Mouse (Mus musculus) limb, embryonic 11.5 days (tissue): ENCODE measurements around the gene Cmip. TPM values are rescaled to one million over a fixed set of nuclear protein-coding genes. Genes with fewer than 3 reads are reported as not detected.

ENCODE experiments used
- ATAC-seq: fragments of 200-750 bp; cut with Nextera tagmentation; 2 replicates; pipeline ENCODE4 v1.8.0; 2017; ENCODE audit warnings: low read depth; ENCODE audit not compliant: insufficient number of reproducible peaks, low FRiP score, low TSS enrichment
- DNase-seq: peaks from one replicate; pipeline ENCODE4 v3.0.0-alpha.2; 2015; ENCODE audit warnings: low spot score
- H3K27ac ChIP-seq: fragments of 300-500 bp; sonication (generic); replicated peaks from 2 replicates; pipeline ENCODE4 v1.5.1; 2014; ENCODE audit warnings: low read depth, mild to moderate bottlenecking, low read length
- H3K27me3 ChIP-seq: fragments of 300-500 bp; sonication (generic); 2 replicates; pipeline ENCODE4 v1.6.1; 2014; ENCODE audit warnings: mild to moderate bottlenecking, low read length, mixed read lengths; ENCODE audit not compliant: control insufficient read depth, insufficient read depth
- H3K36me3 ChIP-seq: fragments of 300-500 bp; sonication (generic); 2 replicates; pipeline ENCODE4 v1.6.1; 2014; ENCODE audit warnings: mild to moderate bottlenecking, low read length, moderate library complexity, mixed read lengths; ENCODE audit not compliant: control insufficient read depth, insufficient read depth
- H3K4me1 ChIP-seq: fragments of 300-500 bp; sonication (generic); 2 replicates; pipeline ENCODE4 v1.6.1; 2014; ENCODE audit warnings: low read length, mixed read lengths; ENCODE audit not compliant: control insufficient read depth, insufficient read depth
- H3K4me2 ChIP-seq: fragments of 300-500 bp; sonication (generic); 2 replicates; pipeline ENCODE4 v1.6.1; 2014; ENCODE audit warnings: low read depth, mild to moderate bottlenecking, moderate library complexity; ENCODE audit not compliant: severe bottlenecking
- H3K4me3 ChIP-seq: fragments of 300-500 bp; sonication (generic); 2 replicates; pipeline ENCODE4 v1.5.1; 2014; ENCODE audit warnings: low read depth, low read length
- H3K9ac ChIP-seq: fragments of 300-500 bp; sonication (generic); 2 replicates; pipeline ENCODE4 v1.6.1; 2014; ENCODE audit warnings: mild to moderate bottlenecking, low read length
- H3K9me3 ChIP-seq: fragments of 300-500 bp; sonication (generic); 2 replicates; pipeline ENCODE4 v1.6.1; 2016; ENCODE audit warnings: low read length; ENCODE audit not compliant: control insufficient read depth
- WGBS: fragments of 180-500 bp; shearing (Covaris S2); extraction: QIAGEN DNeasy Blood & Tissue Kit; methylation state at CpG from one replicate; pipeline ENCODE4 v1.1.7; 2014; 5-methylcytosine and 5-hydroxymethylcytosine counted together
- polyA plus RNA-seq: library from polyadenylated mRNA; unstranded; fragments of >200 nt; fragmentation: Nextera tagmentation; extraction: Ambion mirVana; gene quantifications from 2 replicates; pipeline ENCODE4 v1.2.1, GENCODE M21; 2014

Gene Cmip
- polyA plus RNA-seq, 1 experiment from 2014 or later = 14.3 TPM

GRCm38 (mm10) chr8:117233199-117233598 is 23.7 kb upstream of the Cmip start:
- Histone ChIP-seq H3K9ac (no peak overlapping the region), H3K4me3 (no peak overlapping the region), H3K27me3 (no peaks in the 10 kb centered on the region), H3K4me1 (no peaks in the 10 kb centered on the region), H3K4me2 (no peak overlapping the region), H3K27ac (no peak overlapping the region), H3K9me3 (no peaks in the 10 kb centered on the region), H3K36me3 (no peaks in the 10 kb centered on the region)
- DNase-seq = no peak
- no peak for ATAC-seq
- 78% methylated on average over 7 of the region's 7 CpGs for WGBS

- Histone ChIP-seq H3K4me2 (no peak overlapping the region), H3K9me3 (no peaks in the 10 kb centered on the region), H3K27ac (no peak overlapping the region), H3K4me1 (no peaks in the 10 kb centered on the region), H3K4me3 (no peak overlapping the region), H3K9ac (no peak overlapping the region), H3K36me3 (no peaks in the 10 kb centered on the region), H3K27me3 (no peaks in the 10 kb centered on the region)
- 93% methylated on average over 4 of the region's 4 CpGs for WGBS
- ATAC-seq (no peak), DNase-seq (no peak)
Measured at GRCm38 (mm10) chr8:117236531-117236930, 20.3 kb upstream of the Cmip start.

- H3K4me3 ChIP-seq = no peak overlapping the region
- H3K27me3 ChIP-seq = no peaks in the 10 kb centered on the region
- ATAC-seq (no peak), DNase-seq (no peak)
- no peaks in the 10 kb centered on the region for H3K9me3 ChIP-seq
- H3K4me2 ChIP-seq = no peak overlapping the region
- H3K27ac ChIP-seq = no peak overlapping the region
- no peaks in the 10 kb centered on the region for H3K36me3 ChIP-seq
- H3K4me1 ChIP-seq = no peaks in the 10 kb centered on the region
- no peak overlapping the region for H3K9ac ChIP-seq
- WGBS = 79% methylated on average over 5 of the region's 5 CpGs
Measured at GRCm38 (mm10) chr8:117240326-117240725, 16.5 kb upstream of the Cmip start.

- no peak overlapping the region for H3K4me3 ChIP-seq
- H3K9ac ChIP-seq = no peak overlapping the region
- WGBS = 80% methylated on average over 5 of the region's 5 CpGs
- DNase-seq = no peak
- H3K27ac ChIP-seq = no peak overlapping the region
- no peak overlapping the region for H3K4me2 ChIP-seq
- H3K4me1 ChIP-seq = no peaks in the 10 kb centered on the region
- no peaks in the 10 kb centered on the region for H3K27me3 ChIP-seq
- H3K36me3 ChIP-seq = no peaks in the 10 kb centered on the region
- H3K9me3 ChIP-seq = no peaks in the 10 kb centered on the region
- no peak for ATAC-seq
Measured at GRCm38 (mm10) chr8:117240841-117241494, 15.9 kb upstream of the Cmip start.

- Histone ChIP-seq H3K4me1 (no peaks in the 10 kb centered on the region), H3K27ac (no peak overlapping the region), H3K9me3 (no peaks in the 10 kb centered on the region), H3K4me3 (no peak overlapping the region), H3K9ac (no peak overlapping the region), H3K27me3 (no peaks in the 10 kb centered on the region), H3K36me3 (no peaks in the 10 kb centered on the region), H3K4me2 (no peak overlapping the region)
- WGBS = 46% methylated on average over 3 of the region's 3 CpGs
- DNase-seq (no peak), ATAC-seq (no peak)
Measured at GRCm38 (mm10) chr8:117241848-117242247, 15.0 kb upstream of the Cmip start.

DNA sequence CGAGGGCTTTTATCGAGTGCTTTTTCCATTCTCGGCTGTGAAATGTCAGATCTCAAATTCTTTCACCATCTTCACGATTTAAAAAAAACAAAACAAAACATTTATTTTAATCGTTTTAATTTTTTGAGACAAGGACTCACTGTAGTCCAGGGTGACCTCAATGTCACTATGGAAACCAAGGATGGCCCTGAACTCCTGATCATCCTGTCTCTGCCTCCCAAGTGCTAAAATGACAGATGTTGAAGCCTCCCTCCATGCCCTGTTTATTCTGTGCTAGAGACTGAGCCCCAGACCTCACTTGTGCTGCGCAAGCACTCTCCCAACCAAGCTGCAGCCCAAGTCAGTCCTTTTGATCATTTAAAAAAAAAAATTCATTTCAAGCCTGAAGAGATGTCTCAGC is 14.6 kb upstream of the Cmip start:
- 81% methylated on average over 6 of the region's 6 CpGs for WGBS
- DNase-seq = no peak
- H3K9me3 ChIP-seq = no peaks in the 10 kb centered on the region
- H3K4me2 ChIP-seq = no peak overlapping the region
- no peak overlapping the region for H3K4me3 ChIP-seq
- H3K4me1 ChIP-seq = no peaks in the 10 kb centered on the region
- no peak overlapping the region for H3K27ac ChIP-seq
- no peak overlapping the region for H3K9ac ChIP-seq
- ATAC-seq = no peak
- no peaks in the 10 kb centered on the region for H3K36me3 ChIP-seq
- H3K27me3 ChIP-seq = no peaks in the 10 kb centered on the region

DNA sequence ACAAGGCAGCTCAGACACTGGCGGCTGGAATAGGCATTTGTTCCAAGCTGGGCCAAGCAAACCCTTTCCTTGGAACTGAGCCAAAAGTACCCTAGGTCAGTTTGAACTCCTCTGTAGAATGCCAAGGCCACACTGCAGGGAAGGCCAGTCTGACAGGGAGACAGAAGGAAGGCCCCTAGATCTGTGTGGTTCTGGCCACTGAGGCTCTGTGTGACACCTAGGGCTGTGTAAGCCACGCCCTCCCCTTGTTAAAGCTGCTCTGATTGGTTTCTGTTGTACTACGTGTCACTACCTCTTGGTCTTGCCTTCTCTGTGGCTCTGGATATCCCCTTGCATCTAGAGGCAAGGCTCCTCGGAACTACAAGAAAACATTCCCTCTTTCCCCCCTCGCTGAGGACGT is 12.3 kb upstream of the Cmip start:
- ATAC-seq (no peak), DNase-seq (no peak)
- H3K9me3 ChIP-seq = no peaks in the 10 kb centered on the region
- 42% methylated on average over 6 of the region's 6 CpGs for WGBS
- H3K4me1 ChIP-seq = no peaks in the 10 kb centered on the region
- no peak overlapping the region for H3K9ac ChIP-seq
- no peak overlapping the region for H3K4me2 ChIP-seq
- H3K4me3 ChIP-seq = no peak overlapping the region
- H3K27ac ChIP-seq = no peak overlapping the region
- no peaks in the 10 kb centered on the region for H3K36me3 ChIP-seq
- H3K27me3 ChIP-seq = no peaks in the 10 kb centered on the region

DNA sequence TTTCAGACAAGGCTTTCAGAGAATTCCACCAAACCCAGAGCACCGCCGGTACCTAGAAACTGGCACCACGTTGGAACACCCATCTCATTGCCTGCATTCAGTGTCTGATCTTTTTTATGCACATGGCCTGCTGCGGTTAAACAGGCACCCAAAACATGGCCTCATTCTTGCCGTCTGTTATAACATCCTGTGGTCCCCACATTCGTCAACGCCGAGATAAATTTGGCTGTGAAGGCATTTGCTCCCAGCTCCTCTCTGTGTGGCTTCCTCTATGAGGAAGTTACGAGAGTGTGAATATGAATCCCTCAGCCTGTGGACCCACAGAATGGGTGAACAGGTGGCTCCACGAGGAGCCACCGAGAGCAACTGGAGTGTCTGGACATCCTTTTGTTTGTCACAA is 8.5 kb upstream of the Cmip start:
- Histone ChIP-seq H3K9me3 (no peaks in the 10 kb centered on the region), H3K4me1 (no peaks in the 10 kb centered on the region), H3K9ac (no peak overlapping the region), H3K4me3 (no peak overlapping the region), H3K4me2 (no peak overlapping the region), H3K36me3 (no peaks in the 10 kb centered on the region), H3K27me3 (no peaks in the 10 kb centered on the region), H3K27ac (no peak overlapping the region)
- ATAC-seq = no peak
- DNase-seq = no peak
- 84% methylated on average over 11 of the region's 11 CpGs for WGBS

DNA sequence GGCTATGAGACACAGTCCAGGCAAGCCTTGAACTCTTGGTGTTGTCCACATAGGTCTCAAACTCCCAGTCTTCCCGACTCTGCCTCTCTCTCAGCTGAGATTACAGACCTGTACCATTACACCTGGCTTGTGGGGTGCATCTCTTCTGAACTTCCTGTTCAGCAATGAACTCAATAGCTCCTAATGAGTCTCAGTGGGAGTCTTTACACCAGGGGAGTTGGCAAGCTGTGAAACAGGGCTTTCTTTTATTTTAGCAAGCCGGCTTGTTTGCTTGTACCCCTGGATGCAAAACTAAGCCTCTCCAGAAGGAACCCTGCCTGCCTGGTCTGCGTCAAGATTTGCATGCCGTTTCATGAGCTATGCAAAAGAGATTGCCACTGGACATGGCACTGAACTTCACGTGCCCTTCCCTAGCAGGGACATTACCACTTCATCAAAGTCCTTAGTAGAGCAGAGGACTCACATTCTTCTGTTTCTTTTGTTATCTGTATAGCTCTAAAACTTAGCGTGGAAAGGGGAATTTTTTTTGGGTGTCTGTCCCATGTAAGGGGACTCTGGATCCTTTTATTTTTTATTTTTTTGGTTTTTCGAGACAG is 5.7 kb upstream of the Cmip start:
- no peak overlapping the region for H3K4me3 ChIP-seq
- no peaks in the 10 kb centered on the region for H3K36me3 ChIP-seq
- no peaks in the 10 kb centered on the region for H3K27me3 ChIP-seq
- H3K4me1 ChIP-seq = no peaks in the 10 kb centered on the region
- DNase-seq (no peak), ATAC-seq (no peak)
- no peaks in the 10 kb centered on the region for H3K9me3 ChIP-seq
- WGBS = 52% methylated on average over 7 of the region's 7 CpGs
- H3K9ac ChIP-seq = no peak overlapping the region
- H3K4me2 ChIP-seq = no peak overlapping the region
- no peak overlapping the region for H3K27ac ChIP-seq
